Mouse (Mus musculus) forebrain, postnatal 0 days (tissue): ENCODE measurements around the gene Angpt4. TPM values are rescaled to one million over a fixed set of nuclear protein-coding genes. Genes with fewer than 3 reads are reported as not detected.

Experiments
- ATAC-seq: fragments of 200-750 bp; cut with Nextera tagmentation; 2 replicates; pipeline ENCODE4 v1.8.0; 2017; ENCODE audit warnings: mild to moderate bottlenecking, moderate library complexity
- DNase-seq: peaks from one replicate; pipeline ENCODE4 v3.0.0-alpha.2; 2015
- H3K27ac ChIP-seq: fragments of 300-500 bp; sonication (generic); 2 replicates; pipeline ENCODE4 v1.5.1; 2014; ENCODE audit warnings: low read depth, mild to moderate bottlenecking, antibody characterized with exemption, low read length, moderate library complexity, mixed read lengths
- H3K27me3 ChIP-seq: fragments of 300-500 bp; sonication (generic); 2 replicates; pipeline ENCODE4 v1.6.1; 2014; ENCODE audit warnings: mild to moderate bottlenecking, low read length, mixed read lengths; ENCODE audit not compliant: insufficient read depth
- H3K36me3 ChIP-seq: fragments of 300-500 bp; sonication (generic); 2 replicates; pipeline ENCODE4 v1.6.1; 2014; ENCODE audit warnings: mild to moderate bottlenecking, moderate library complexity; ENCODE audit not compliant: insufficient read depth
- H3K4me1 ChIP-seq: fragments of 300-500 bp; sonication (generic); 2 replicates; pipeline ENCODE4 v1.6.1; 2014; ENCODE audit warnings: antibody characterized with exemption; ENCODE audit not compliant: insufficient read depth
- H3K4me2 ChIP-seq: fragments of 300-500 bp; sonication (generic); 2 replicates; pipeline ENCODE4 v1.6.1; 2014; ENCODE audit warnings: low read depth, mild to moderate bottlenecking, moderate library complexity
- H3K4me3 ChIP-seq: fragments of 300-500 bp; sonication (generic); 2 replicates; pipeline ENCODE4 v1.5.1; 2014; ENCODE audit warnings: low read depth, low read length, mixed read lengths
- H3K9ac ChIP-seq: fragments of 300-500 bp; sonication (generic); 2 replicates; pipeline ENCODE4 v1.6.1; 2014; ENCODE audit warnings: mild to moderate bottlenecking
- H3K9me3 ChIP-seq: fragments of 300-500 bp; sonication (generic); 2 replicates; pipeline ENCODE4 v1.6.1; 2016; ENCODE audit warnings: low read length
- CTCF ChIP-seq: sonication (generic); IDR thresholded peaks from 2 replicates; pipeline ENCODE4 v1.5.1; 2016; ENCODE audit warnings: antibody characterized with exemption, control low read depth, low read depth
- WGBS: fragments of 180-500 bp; shearing (Covaris S2); extraction: QIAGEN DNeasy Blood & Tissue Kit; methylation state at CpG from one replicate; pipeline ENCODE4 v1.1.7; 2014; 5-methylcytosine and 5-hydroxymethylcytosine counted together
- polyA plus RNA-seq: library from polyadenylated mRNA; unstranded; fragments of >200 nt; fragmentation: Nextera tagmentation; extraction: Ambion mirVana; gene quantifications from 2 replicates; pipeline ENCODE4 v1.2.1, GENCODE M21; 2015
- total RNA-seq: library from RNA; depleted of rRNA; stranded (reverse); fragments of >200 nt; gene quantifications from 2 replicates; pipeline ENCODE4 v1.2.3, GENCODE M21; 2014

Gene Angpt4
- total and polyA plus RNA-seq, 2 experiments from 2014 or later = 0.06 to 0.43 TPM

GRCm38 (mm10) chr2:151961284-151962196, 50.5 kb downstream of the Angpt4 start:
- ATAC-seq (peak; percentile 50), DNase-seq (peak; percentile 50)
- Histone ChIP-seq H3K9ac (no peak overlapping the region), H3K9me3 (no peaks in the 10 kb centered on the region), H3K36me3 (no peaks in the 10 kb centered on the region), H3K27me3 (no peaks in the 10 kb centered on the region), H3K4me3 (no peak overlapping the region), H3K4me2 (no peak overlapping the region), H3K27ac (no peak overlapping the region), H3K4me1 (0 out of 2 replicates have a peak, but pooled peaks cover 6% of the 10 kb centered on the region)
- no peak for TF ChIP-seq CTCF
- WGBS = 43% methylated on average over 9 of the region's 9 CpGs

DNA sequence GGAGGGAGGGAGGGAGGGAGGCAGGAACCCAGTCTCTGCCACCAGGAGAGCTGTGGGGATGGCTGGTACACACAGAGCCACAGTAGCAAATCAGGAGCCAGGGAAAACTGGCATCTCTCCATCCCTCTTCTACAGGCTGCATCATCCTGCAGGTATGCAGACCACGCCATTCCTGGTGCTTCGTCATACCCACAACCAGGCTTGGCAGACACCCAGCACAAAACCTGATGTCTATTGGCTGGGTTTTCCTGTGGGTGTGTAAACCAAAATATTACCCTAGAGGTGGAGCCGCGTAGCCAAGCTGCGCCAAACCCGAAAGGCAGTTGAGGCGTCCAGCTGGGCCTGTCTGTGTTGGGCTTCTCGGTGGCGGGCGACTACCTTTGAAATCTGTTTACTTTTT, 51.5 kb downstream of the Angpt4 start:
- Histone ChIP-seq H3K4me1 (peaks cover 10% of the 10 kb centered on the region; the same call in 1 of the 2 replicates), H3K36me3 (no peaks in the 10 kb centered on the region), H3K9me3 (no peaks in the 10 kb centered on the region), H3K4me3 (no peak overlapping the region), H3K27ac (no peak overlapping the region), H3K9ac (no peak overlapping the region), H3K27me3 (no peaks in the 10 kb centered on the region), H3K4me2 (no peak overlapping the region)
- peak; percentile 67 for DNase-seq
- ATAC-seq = peak; percentile 60
- TF ChIP-seq CTCF = no peak
- 26% methylated on average over 10 of the region's 10 CpGs for WGBS

DNA sequence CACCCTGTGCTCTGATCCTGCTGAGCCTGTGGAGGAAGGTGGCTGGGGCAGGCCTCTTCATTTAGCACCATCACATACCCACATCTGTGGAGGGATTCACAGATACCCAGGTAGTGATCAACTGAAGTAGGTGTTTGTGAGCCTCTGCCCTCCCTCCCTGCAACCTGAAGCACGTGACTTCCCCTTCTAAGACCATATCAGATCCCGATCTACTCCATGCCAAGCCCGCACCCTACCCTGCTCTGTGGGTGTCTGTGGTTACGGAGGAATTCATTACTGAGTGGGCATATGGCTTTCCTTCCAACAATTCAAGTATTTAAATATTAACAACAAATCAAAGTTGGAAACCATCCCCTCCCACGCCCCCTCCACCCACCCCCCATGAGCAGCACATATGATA, 52.3 kb downstream of the Angpt4 start:
- WGBS = 81% methylated on average over 5 of the region's 5 CpGs
- no peaks in the 10 kb centered on the region for H3K9me3 ChIP-seq
- H3K27me3 ChIP-seq = no peaks in the 10 kb centered on the region
- H3K36me3 ChIP-seq = no peaks in the 10 kb centered on the region
- H3K4me3 ChIP-seq = no peak overlapping the region
- TF ChIP-seq CTCF = no peak
- no peak overlapping the region for H3K4me2 ChIP-seq
- H3K4me1 ChIP-seq = peaks cover 17% of the 10 kb centered on the region
- no peak overlapping the region for H3K27ac ChIP-seq
- no peak for ATAC-seq
- no peak for DNase-seq
- H3K9ac ChIP-seq = no peak overlapping the region

GRCm38 (mm10) chr2:151964052-151964451, 53.0 kb downstream of the Angpt4 start:
- Histone ChIP-seq H3K4me3 (no peak overlapping the region), H3K36me3 (no peaks in the 10 kb centered on the region), H3K4me2 (no peak overlapping the region), H3K27ac (no peak overlapping the region), H3K27me3 (no peaks in the 10 kb centered on the region), H3K9ac (no peak overlapping the region), H3K4me1 (peaks cover 22% of the 10 kb centered on the region), H3K9me3 (no peaks in the 10 kb centered on the region)
- DNase-seq (no peak), ATAC-seq (no peak)
- 10% methylated on average over 9 of the region's 9 CpGs for WGBS
- TF ChIP-seq CTCF = no peak

DNA sequence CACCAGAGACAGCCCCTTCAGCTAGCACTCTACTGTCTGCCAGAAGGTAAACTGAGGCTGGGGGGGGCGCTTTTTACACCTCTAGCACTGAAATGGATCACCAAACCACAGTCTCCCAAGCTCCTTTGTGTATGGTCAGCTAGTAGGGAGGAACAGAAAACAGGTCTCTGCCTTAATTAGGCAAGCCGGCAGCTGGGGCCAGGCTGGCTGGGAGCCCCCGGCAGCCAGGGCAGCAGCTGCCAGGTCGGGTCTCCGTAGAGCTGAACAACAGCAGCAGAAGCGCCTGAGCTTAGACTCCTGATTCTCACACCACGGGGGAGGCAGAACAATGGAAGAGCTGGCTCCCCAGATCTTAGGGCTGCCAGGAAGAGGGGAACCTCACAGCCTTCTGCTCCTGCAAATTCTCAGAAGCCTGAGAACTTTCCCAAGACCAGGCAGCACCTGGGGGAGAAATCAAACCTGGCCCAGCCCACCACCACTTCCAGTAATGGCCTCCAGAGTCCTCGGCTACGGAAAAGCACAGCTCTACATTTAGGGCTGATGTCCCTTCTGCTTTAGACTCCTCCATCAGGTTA, 56.3 kb downstream of the Angpt4 start:
- WGBS = 8% methylated on average over 9 of the region's 9 CpGs
- DNase-seq (peak; percentile 35), ATAC-seq (no peak)
- peaks cover 23% of the 10 kb centered on the region for H3K4me1 ChIP-seq
- H3K9ac ChIP-seq = peak overlapping the region; percentile 23; the same call in 1 of the 2 replicates
- H3K4me3 ChIP-seq = no peak overlapping the region
- H3K4me2 ChIP-seq = peak overlapping the region; percentile 27
- H3K9me3 ChIP-seq = no peaks in the 10 kb centered on the region
- H3K27me3 ChIP-seq = no peaks in the 10 kb centered on the region
- H3K27ac ChIP-seq = no peak overlapping the region
- no peaks in the 10 kb centered on the region; the same call in 1 of the 2 replicates for H3K36me3 ChIP-seq
- no peak for TF ChIP-seq CTCF

DNA sequence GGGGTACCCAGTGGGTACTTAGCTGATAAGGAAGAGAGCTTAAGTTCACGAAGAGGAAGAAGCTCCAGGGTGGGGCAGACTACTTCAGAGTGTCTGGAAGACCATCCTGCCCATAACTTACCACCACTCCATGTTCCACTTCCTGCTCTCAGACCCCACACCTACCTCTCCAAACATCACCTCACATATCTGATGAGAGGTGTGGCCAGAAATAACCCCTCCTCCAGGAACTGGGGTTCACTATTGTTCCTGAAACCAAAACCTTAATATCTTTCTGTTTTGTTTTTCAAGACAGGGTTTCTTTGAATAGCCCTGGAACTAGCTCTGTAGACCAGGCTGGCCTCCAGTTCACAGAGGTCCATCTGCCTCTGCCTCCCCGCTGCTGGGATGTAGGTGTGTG, 56.8 kb downstream of the Angpt4 start:
- no peak overlapping the region for H3K27ac ChIP-seq
- peak overlapping the region; percentile 27 for H3K4me2 ChIP-seq
- no peaks in the 10 kb centered on the region for H3K27me3 ChIP-seq
- H3K9me3 ChIP-seq = no peaks in the 10 kb centered on the region
- WGBS = 80% methylated on average over 2 of the region's 2 CpGs
- TF ChIP-seq CTCF = no peak
- H3K9ac ChIP-seq = 0 out of 2 replicates have a peak overlapping the region, but pooled peaks have one; percentile 23
- no peaks in the 10 kb centered on the region; the same call in 1 of the 2 replicates for H3K36me3 ChIP-seq
- H3K4me1 ChIP-seq = peaks cover 23% of the 10 kb centered on the region
- ATAC-seq = no peak
- H3K4me3 ChIP-seq = no peak overlapping the region
- DNase-seq = no peak

GRCm38 (mm10) chr2:151968451-151968850, 57.4 kb downstream of the Angpt4 start:
- H3K9ac ChIP-seq = no peak overlapping the region
- no peak overlapping the region for H3K27ac ChIP-seq
- DNase-seq = no peak

More at GRCm38 (mm10) chr2:151968451-151968850, 57.4 kb downstream of the Angpt4 start:
- TF ChIP-seq CTCF = no peak
- peaks cover 23% of the 10 kb centered on the region for H3K4me1 ChIP-seq
- no peak overlapping the region for H3K4me3 ChIP-seq
- no peaks in the 10 kb centered on the region for H3K9me3 ChIP-seq
- no peak for ATAC-seq
- H3K27me3 ChIP-seq = no peaks in the 10 kb centered on the region
- WGBS = 79% methylated on average over 8 of the region's 8 CpGs
- no peaks in the 10 kb centered on the region; the same call in 1 of the 2 replicates for H3K36me3 ChIP-seq
- H3K4me2 ChIP-seq = no peak overlapping the region
